Comparison of ENCODE assay signal across 19 mouse cellular contexts in the genomic region with DNA sequence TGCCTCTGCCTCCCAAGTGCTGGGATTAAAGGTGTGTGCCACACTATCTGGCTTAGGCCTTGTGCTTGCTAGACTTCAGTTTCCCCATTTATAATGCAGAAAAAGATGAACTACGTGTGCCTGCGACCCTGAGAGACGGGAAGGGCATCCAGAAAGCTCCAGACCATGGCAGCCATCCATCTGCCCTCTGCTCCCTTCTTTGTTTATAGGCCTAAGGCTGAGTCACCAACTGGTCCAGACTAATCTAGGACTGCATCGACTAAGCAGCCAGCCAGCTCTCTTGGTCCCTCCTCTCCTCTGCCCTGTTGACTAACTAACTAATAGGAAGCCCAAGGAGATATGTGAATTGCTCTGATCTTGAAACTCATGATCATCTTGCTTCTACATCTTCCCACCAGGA. TPM values are rescaled to one million over a fixed set of nuclear protein-coding genes. Genes with fewer than 3 reads are reported as not detected.
DNase-seq lines count a peak whose midpoint lies in the region; ATAC-seq and TF ChIP-seq lines count a peak whose summit lies in the region.
"Had no signal": no experiment of that assay in that cellular context is flagged by ENCODE, and none has a peak within 500 bp of the region (broad histone marks: within the 10 kb centered on the region; RNA-seq: fewer than 3 reads in every experiment).

No protein-coding gene starts in this region.

- no peak for TF ChIP-seq CTCF in kidney, adult 2 months (conservative IDR thresholded peaks at IDR 0.05; ENCODE audit: insufficient read depth, insufficient read length, low read depth, low read length)
- no peak for TF ChIP-seq CTCF in lung, adult 2 months (IDR thresholded peaks at IDR 0.05; ENCODE audit: insufficient read depth, low read length)

- DNase-seq in adrenal gland, adult (ENCODE audit: inconsistent age in 2 of 2, low spot score in 1 of 2), result peak; percentile 35 to 57
- DNase-seq in adrenal gland, adult 8-10 months, result no peak
- peak; percentile 47 for DNase-seq in kidney, adult 2 months
- DNase-seq in kidney, adult 9 months, result no peak
- DNase-seq in 3T3-L1 (ENCODE audit: low read depth, low spot score), result peak; percentile 58
- peak; percentile 33 for DNase-seq in lung, adult 2 months
- DNase-seq in forebrain, embryonic 14.5 days (ENCODE audit: low spot score), result no peak
- DNase-seq: cerebellum, adult 2 months; cerebellum, postnatal 36 days; gastrocnemius, postnatal 25 days; thymus, postnatal 36 days had no signal

- no peak overlapping the region for H3K9ac ChIP-seq in forebrain, embryonic 14.5 days (ENCODE audit: low read length)
- H3K9ac ChIP-seq in forebrain, embryonic 16.5 days (replicated peaks; ENCODE audit: low read depth, low read length), result no peak overlapping the region
- H3K9ac ChIP-seq: forebrain, embryonic 12.5 days; midbrain, embryonic 12.5 days; neural tube, embryonic 12.5 days had no signal

- 24% methylated on average over 4 of the region's 4 CpGs for WGBS in kidney, adult 2 months
- 30% methylated on average over 4 of the region's 4 CpGs for WGBS in lung, adult 2 months
- 90% methylated on average over 4 of the region's 4 CpGs for WGBS in forebrain, embryonic 14.5 days
- 84% methylated on average over 4 of the region's 4 CpGs for WGBS in forebrain, embryonic 16.5 days

- H3K27me3 ChIP-seq in kidney, adult 2 months (replicated peaks; ENCODE audit: control insufficient read depth, insufficient read depth, low read length), result no peaks in the 10 kb centered on the region
- no peaks in the 10 kb centered on the region for H3K27me3 ChIP-seq in forebrain, embryonic 14.5 days (replicated peaks; ENCODE audit: control insufficient read depth, insufficient read depth, low read length)
- H3K27me3 ChIP-seq in forebrain, embryonic 16.5 days (replicated peaks; ENCODE audit: control insufficient read depth, insufficient read depth, low read length), result no peaks in the 10 kb centered on the region
- H3K27me3 ChIP-seq: neural tube, embryonic 12.5 days had no signal

- H3K4me1 ChIP-seq in kidney, adult 2 months (ENCODE audit: control insufficient read depth, insufficient read depth, low read length), result no peaks in the 10 kb centered on the region
- H3K4me1 ChIP-seq in lung, adult 2 months (ENCODE audit: control insufficient read depth, insufficient read depth, low read length), result peaks cover 8% of the 10 kb centered on the region
- no peaks in the 10 kb centered on the region for H3K4me1 ChIP-seq in forebrain, embryonic 14.5 days (ENCODE audit: control insufficient read depth, insufficient read depth, low read length)
- no peaks in the 10 kb centered on the region for H3K4me1 ChIP-seq in forebrain, embryonic 16.5 days (replicated peaks; ENCODE audit: control insufficient read depth, insufficient read depth, low read length)
- H3K4me1 ChIP-seq: forebrain, embryonic 12.5 days; midbrain, embryonic 12.5 days; neural tube, embryonic 12.5 days had no signal

- ATAC-seq in forebrain, embryonic 14.5 days, result no peak
- ATAC-seq in forebrain, embryonic 16.5 days, result no peak
- ATAC-seq: hindbrain, embryonic 16.5 days; intestine, postnatal 0 days had no signal

- H3K27ac ChIP-seq in kidney, adult 2 months (ENCODE audit: insufficient read depth, low read depth, low read length), result no peak overlapping the region
- H3K27ac ChIP-seq in forebrain, embryonic 14.5 days (ENCODE audit: low read depth, low read length), result no peak overlapping the region
- no peak overlapping the region for H3K27ac ChIP-seq in forebrain, embryonic 16.5 days (ENCODE audit: low read length)
- H3K27ac ChIP-seq: forebrain, embryonic 12.5 days; midbrain, embryonic 12.5 days; neural tube, embryonic 12.5 days had no signal

- no peak overlapping the region for H3K4me2 ChIP-seq in forebrain, embryonic 14.5 days (ENCODE audit: low read length)
- H3K4me2 ChIP-seq in forebrain, embryonic 16.5 days (ENCODE audit: low read length), result no peak overlapping the region
- H3K4me2 ChIP-seq: forebrain, embryonic 12.5 days; midbrain, embryonic 12.5 days; neural tube, embryonic 12.5 days had no signal

- H3K9me3 ChIP-seq in forebrain, embryonic 14.5 days (replicated peaks; ENCODE audit: control insufficient read depth, low read length), result no peaks in the 10 kb centered on the region
- peaks cover 2% of the 10 kb centered on the region; the same call in 1 of the 2 replicates for H3K9me3 ChIP-seq in forebrain, embryonic 16.5 days (ENCODE audit: control insufficient read depth, low read length)
- H3K9me3 ChIP-seq: G1E; midbrain, embryonic 12.5 days; neural tube, embryonic 12.5 days had no signal

- H3K36me3 ChIP-seq in kidney, adult 2 months (ENCODE audit: control insufficient read depth, insufficient read depth, low read length), result no peaks in the 10 kb centered on the region
- H3K36me3 ChIP-seq in forebrain, embryonic 14.5 days (ENCODE audit: control insufficient read depth, insufficient read depth, low read length), result no peaks in the 10 kb centered on the region
- H3K36me3 ChIP-seq in forebrain, embryonic 16.5 days (ENCODE audit: control insufficient read depth, insufficient read depth), result no peaks in the 10 kb centered on the region
- H3K36me3 ChIP-seq: forebrain, embryonic 12.5 days; G1E; midbrain, embryonic 12.5 days; neural tube, embryonic 12.5 days had no signal

- no peak overlapping the region for H3K4me3 ChIP-seq in kidney, adult 2 months (ENCODE audit: insufficient read depth, low read depth, low read length)
- no peak overlapping the region for H3K4me3 ChIP-seq in lung, adult 2 months (replicated peaks; ENCODE audit: extremely low read depth, low read depth, low read length)
- H3K4me3 ChIP-seq in forebrain, embryonic 14.5 days (ENCODE audit: low read depth, low read length), result no peak overlapping the region
- H3K4me3 ChIP-seq in forebrain, embryonic 16.5 days (replicated peaks; ENCODE audit: low read length), result no peak overlapping the region
- H3K4me3 ChIP-seq: forebrain, embryonic 12.5 days; midbrain, embryonic 12.5 days; neural tube, embryonic 12.5 days had no signal

- no peak for TF ChIP-seq POLR2A in kidney, adult 2 months (IDR thresholded peaks at IDR 0.05; ENCODE audit: low read depth, low read length)
- TF ChIP-seq POLR2A in lung, adult 2 months (IDR thresholded peaks at IDR 0.05; ENCODE audit: borderline replicate concordance, extremely low read depth, low read depth, low read length), result no peak

RNA-seq across cellular contexts. Expression of gene Numbl, which starts 37.7 kb away (rescaled TPM):
- total RNA-seq in adrenal gland, adult 8-10 months (2022), result 10 to 100 TPM in 3 of 4 experiments, 1 to 10 TPM in 1; 8.9 to 16.2 (median 14.1) TPM
- 6.0 and 7.9 TPM in 2 replicates for polyA plus RNA-seq in kidney, adult 2 months (2012; rRNA removed)
- polyA plus RNA-seq in lung, adult 2 months (2012; rRNA removed), result 33.0 and 36.4 TPM in 2 replicates
- 22.9 and 28.6 TPM in 2 replicates for polyA plus RNA-seq in forebrain, embryonic 14.5 days (2014; fragmentation: Nextera tagmentation; extraction: Ambion mirVana)
- polyA plus RNA-seq in forebrain, embryonic 16.5 days (2015; fragmentation: Nextera tagmentation; extraction: Ambion mirVana), result 42.2 and 43.3 TPM in 2 replicates

RNA-seq across cellular contexts. Expression of gene Ltbp4, which starts 41.5 kb away (rescaled TPM):
- 100 to 1,000 TPM in 3 of 4 experiments, 10 to 100 TPM in 1; 90.9 to 117 (median 108) TPM for total RNA-seq in adrenal gland, adult 8-10 months (2022)
- 76.9 and 84.7 TPM in 2 replicates for polyA plus RNA-seq in kidney, adult 2 months (2012; rRNA removed)
- polyA plus RNA-seq in lung, adult 2 months (2012; rRNA removed), result 496 and 612 TPM in 2 replicates
- 8.0 and 11.0 TPM in 2 replicates for polyA plus RNA-seq in forebrain, embryonic 14.5 days (2014; fragmentation: Nextera tagmentation; extraction: Ambion mirVana)
- 13.3 and 18.2 TPM in 2 replicates for polyA plus RNA-seq in forebrain, embryonic 16.5 days (2015; fragmentation: Nextera tagmentation; extraction: Ambion mirVana)
- total RNA-seq: hematopoietic stem cell, adult 5-6 weeks had no signal

RNA-seq across cellular contexts. Expression of gene Shkbp1, which starts 59.9 kb away (rescaled TPM):
- total RNA-seq in adrenal gland, adult 8-10 months (2022), result 10 to 100 TPM; 19.4 to 41.1 (median 29.7) TPM
- polyA plus RNA-seq in kidney, adult 2 months (2012; rRNA removed), result 39.2 and 45.5 TPM in 2 replicates
- 76.4 and 85.1 TPM in 2 replicates for polyA plus RNA-seq in lung, adult 2 months (2012; rRNA removed)
- 52.4 and 66.4 TPM in 2 replicates for polyA plus RNA-seq in forebrain, embryonic 14.5 days (2014; fragmentation: Nextera tagmentation; extraction: Ambion mirVana)
- 88.1 and 95.5 TPM in 2 replicates for polyA plus RNA-seq in forebrain, embryonic 16.5 days (2015; fragmentation: Nextera tagmentation; extraction: Ambion mirVana)

Comparison
In these comparisons a context has a peak if more than half of its experiments do, and no peak if none do; other contexts are left out.
1. DNase-seq: peak in adrenal gland, adult (2 of 2), kidney, adult 2 months (single experiment), 3T3-L1 (single experiment) and lung, adult 2 months (single experiment); none in adrenal gland, adult 8-10 months (single experiment), kidney, adult 9 months (single experiment) and forebrain, embryonic 14.5 days (single experiment).